Mouse (Mus musculus): ENCODE measurements around the gene Me1.
"Not testable (repeated sequence)": the region's sequence is repeated elsewhere in the genome, so short reads cannot be mapped to it uniquely, and the experiment has no call there.

Me1 gene

DNA sequence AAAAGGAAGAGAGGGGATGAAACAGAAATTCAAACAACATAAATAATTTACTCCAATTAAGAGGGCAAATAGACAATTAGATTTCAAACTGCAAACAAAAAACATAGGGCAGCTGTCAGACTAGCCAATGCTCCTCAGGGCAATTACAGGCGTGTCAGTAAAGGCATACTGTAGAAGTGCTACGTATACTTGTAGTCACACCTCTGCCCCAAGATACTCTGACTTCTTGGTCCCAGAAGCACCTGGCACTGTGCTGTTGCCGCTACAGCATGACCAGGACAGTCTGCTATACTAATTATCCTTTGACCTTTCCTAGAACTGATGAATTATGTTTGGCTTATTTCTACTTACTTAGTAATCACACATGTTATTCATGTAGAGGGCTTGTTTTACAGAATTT lies 44.5 kb downstream of the Me1 start:
- DNase-seq = no peak

DNA sequence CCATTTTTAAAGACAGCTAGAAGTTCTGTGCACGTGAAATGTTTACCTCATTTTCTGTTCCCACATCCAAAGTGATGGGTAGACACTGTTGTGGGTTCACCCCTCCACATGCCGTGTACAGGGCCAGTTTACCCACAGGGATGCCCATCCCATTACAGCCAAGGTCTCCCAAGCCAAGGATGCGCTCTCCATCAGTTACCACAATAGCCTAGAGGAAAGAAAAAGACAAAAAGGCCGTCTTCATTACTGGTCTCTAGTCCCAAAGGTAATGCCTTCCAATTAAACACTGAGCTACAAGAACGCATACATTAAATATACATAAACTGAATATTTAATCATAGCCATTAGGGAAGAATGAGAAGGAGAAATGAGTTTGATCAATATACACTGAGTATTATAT lies 44.9 kb downstream of the Me1 start:
- DNase-seq = no peak

DNA sequence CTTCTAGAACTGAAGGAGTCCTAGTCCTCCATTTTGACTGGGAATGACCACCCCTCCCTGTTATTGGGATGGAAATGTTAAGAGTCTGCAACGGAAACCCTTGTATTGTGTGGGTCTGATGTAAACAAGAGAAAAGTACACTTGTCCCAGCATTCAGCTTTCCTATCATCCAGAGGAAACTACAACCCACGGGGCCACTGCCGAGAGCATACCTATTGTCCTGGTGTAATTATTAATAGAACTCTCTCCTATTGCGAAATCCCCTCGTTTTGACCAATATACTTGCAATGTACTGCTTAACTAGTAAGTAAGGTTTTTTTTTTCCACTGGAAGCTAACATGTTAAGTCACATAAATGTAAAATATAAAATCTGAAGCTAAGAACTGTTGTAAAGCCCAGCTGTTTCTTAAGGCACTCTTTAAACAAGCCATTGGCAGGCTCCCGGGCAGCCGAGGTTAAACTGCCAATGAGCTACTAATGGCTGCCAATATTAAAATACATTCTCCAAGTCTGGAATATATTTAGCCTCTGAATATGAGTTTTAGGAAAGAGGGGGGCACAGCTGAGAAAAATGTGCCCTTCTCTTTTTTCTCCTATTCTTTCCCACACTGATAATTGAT lies 47.7 kb downstream of the Me1 start:
- no peak for DNase-seq

DNA sequence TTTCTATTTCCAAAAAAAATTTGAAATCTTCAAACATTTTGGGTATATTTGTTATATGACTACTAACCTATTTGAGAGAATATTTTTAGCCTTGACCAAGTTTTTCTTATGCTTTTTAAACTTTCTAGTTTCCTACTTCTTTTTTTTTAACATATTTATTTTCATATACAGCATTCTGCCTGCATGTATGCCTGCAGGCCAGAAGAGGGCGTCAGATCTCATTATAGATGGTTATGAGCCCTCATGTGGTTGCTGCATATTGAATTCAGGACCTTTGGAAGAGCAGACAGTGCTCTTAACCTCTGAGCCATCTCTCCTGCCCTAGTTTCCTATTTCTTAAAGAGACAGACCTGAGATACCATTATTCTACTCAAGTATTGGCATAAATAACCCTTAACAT lies 48.9 kb downstream of the Me1 start:
- DNase-seq = no peak

GRCm38 (mm10) chr9:86643497-86643896 lies 52.3 kb downstream of the Me1 start:
- no peak for DNase-seq

GRCm38 (mm10) chr9:86638771-86639170 lies 57.0 kb downstream of the Me1 start:
- DNase-seq = no peak

- no peak for DNase-seq
These were observed 64.6 kb downstream of the Me1 start for GRCm38 (mm10) chr9:86631153-86631552.

DNA sequence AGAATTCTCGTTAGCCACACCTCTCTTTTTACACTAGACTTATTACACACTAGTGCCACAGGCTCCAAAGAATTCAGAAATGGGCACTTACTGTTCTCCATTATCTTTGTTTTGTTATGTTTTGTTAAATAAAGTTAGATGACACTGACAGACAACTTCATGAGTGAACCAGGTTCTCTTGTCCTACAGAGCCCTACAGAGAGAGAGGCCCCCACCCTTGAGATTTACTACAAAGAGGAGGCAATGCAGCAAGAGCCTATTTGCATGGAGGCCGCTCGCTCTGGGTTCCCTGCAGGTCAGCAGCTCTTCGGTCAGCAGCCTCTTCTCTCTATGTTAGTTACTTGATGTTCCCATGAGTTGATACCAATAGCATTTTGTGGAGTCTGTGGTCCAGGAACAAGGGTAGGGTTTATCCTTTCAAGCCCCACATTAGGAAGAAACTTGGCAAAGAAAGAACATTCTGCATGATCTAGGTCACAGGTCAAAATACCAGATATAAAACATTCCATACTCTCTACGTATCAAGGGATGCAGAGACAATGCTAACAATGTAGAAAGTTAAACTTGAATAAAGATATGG lies 65.3 kb downstream of the Me1 start:
- no peak for DNase-seq

DNA sequence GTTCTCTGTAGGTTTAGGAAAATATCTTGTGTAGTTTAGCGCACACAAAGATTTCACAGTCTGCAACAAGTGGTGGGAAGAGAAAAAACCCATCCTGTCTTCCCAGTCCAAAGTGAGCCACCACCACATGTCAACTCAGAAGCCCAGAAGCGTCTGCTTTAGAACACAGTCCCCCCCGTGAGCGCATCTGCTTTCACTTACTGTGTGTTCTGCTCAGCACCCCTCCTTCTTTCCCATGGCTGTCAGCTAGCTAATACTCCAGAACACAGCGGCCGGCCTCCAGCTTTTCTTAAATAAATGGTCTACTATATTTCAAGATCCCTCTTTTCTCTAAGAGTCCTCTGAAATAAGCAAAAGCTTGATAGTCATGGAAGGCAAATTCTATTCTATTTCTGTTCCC lies 66.4 kb downstream of the Me1 start:
- no peak for DNase-seq

- DNase-seq = no peak
These were observed 67.8 kb downstream of the Me1 start for GRCm38 (mm10) chr9:86627745-86628496.

GRCm38 (mm10) chr9:86626906-86627305 lies 68.8 kb downstream of the Me1 start:
- DNase-seq = no peak

DNA sequence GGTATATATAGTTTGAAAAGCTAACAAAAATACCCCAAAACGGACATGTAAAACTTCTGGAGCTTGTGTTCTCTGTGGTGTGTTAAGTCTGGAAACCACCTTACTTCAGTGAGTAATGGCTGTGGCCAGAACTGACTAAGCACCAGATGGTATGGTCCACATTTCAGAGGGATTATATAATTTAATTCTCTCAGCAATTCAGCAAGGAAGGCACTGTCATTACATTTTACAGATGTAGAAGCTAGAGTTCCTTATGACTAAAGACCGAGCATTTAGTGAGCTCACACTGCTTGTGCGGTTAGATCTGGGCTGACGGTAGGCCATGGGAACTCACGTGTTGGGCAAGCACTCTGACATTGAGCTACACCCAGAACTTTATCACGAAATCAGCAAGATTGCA lies 71.0 kb downstream of the Me1 start:
- DNase-seq = no peak

GRCm38 (mm10) chr9:86624039-86624438 lies 71.7 kb downstream of the Me1 start:
- DNase-seq = no peak

GRCm38 (mm10) chr9:86622062-86622461 lies 73.7 kb downstream of the Me1 start:
- no peak for DNase-seq

DNA sequence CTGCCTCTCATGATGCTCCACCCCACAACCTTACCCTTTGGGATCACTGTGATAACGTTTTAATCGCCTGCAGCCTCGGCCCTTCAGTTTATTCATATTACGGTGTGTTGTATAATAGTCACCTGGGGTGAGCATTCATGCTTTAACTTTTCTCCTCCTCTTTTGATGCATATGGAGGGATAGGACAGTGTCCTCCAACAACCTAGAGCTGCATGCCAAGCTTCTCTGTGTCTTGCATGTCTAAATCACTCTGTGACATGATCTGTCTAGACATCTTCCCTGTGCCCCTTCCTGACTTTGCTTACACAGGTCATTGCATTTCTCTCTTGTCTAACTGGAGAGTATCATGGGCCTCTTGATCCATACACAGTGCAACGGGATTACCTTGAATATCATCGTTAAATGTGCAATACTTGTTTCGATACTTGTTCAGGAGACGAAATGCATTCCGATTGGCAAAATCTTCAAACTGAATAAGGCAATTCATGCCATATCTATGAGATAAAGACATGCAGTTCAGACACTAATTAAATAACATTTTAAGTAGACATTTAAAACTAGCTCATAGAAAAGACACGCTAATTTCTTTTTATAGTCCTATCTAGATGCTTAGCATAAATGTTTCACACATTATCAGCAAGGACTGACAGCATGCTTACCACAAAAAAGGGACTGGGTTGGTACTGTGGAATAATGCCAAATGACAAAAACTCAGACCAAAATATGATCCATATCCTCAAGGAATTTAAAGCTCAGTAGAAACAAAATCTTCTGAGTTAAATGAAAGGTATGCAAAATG lies 76.2 kb downstream of the Me1 start:
- no peak for DNase-seq

- no peak for DNase-seq
These were observed 77.8 kb downstream of the Me1 start for GRCm38 (mm10) chr9:86617837-86618492.

DNA sequence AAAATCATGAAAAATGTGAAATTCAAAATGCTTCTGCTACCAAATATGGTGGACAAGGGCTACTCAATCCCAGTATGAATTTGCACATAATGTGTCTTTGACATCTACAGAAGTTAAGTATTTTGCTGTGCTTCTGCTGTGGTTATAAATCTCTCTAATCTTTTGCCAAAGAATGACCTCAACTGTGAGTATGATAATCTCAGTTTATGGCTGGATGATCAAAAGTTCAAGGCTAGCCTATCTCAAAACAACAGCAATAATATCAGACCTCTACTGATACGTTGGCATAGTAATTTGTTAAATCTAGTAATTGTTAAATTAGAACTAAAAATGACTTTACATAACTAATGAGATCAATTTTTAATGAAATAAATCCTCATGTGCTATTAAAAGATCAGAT lies 80.0 kb downstream of the Me1 start:
- DNase-seq = no peak

- DNase-seq = no peak
These were observed 83.7 kb downstream of the Me1 start for GRCm38 (mm10) chr9:86612091-86612490.

DNA sequence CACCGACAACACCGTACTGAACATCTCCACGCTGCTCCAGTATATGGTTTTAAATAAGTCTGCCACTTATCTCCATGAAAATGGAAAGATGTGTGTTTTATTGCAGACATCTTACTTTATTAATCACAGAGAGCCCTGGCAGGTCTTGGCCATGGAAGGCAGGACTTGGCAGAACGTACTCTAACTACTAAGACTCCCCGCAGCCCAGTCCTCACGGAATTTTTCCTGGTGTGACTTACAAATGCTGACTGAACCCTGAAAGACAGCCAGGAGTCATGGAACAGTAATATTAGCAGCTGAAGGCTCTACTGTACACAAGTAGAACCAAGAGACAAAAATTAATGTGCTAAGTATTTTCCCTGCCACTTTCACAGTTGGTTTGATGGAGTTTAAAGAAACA lies 90.0 kb downstream of the Me1 start:
- DNase-seq = no peak

DNA sequence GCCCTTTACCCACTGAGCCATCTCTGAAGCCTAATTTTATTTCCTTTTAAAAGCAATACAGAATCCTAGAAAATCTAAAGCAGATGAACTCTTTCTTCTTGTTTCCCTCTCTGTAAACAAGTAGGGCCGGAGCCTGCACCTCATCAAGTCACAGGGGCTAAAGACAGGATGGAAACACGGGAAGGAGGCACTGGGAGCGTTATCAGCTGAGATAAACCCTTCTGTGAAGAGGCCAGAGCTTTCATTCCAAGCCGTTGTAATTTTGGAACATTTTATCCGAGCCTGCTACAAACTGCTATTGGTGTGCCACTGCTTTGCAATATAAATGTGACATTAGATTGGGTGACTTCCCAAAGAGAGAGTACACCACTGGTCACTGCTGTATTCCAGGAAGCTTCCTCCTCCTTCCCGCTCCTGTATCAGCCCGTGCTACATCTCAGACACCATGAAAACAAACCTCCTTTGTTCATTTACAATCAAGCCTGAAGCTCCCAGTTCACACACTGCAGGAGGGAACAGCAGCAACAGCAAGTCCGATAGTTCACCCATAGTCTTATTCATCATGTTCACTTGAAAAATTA lies 95.9 kb downstream of the Me1 start:
- no peak for DNase-seq

DNA sequence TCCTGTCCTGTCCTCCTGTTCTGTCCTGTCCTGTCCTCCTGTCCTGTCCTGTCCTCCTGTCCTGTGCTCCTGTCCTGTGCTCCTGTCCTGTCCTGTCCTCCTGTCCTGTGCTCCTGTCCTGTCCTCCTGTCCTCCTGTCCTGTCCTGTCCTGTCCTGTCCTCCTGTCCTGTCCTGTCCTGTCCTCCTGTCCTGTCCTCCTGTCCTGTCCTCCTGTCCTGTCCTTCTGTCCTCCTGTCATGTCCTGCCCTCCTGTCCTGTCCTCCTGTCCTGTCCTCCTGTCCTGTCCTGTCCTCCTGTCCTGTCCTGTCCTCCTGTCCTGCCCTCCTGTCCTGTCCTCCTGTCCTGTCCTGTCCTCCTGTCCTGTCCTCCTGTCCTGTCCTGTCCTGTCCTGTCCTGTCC lies 98.8 kb downstream of the Me1 start:
- DNase-seq = not testable (repeated sequence)

DNA sequence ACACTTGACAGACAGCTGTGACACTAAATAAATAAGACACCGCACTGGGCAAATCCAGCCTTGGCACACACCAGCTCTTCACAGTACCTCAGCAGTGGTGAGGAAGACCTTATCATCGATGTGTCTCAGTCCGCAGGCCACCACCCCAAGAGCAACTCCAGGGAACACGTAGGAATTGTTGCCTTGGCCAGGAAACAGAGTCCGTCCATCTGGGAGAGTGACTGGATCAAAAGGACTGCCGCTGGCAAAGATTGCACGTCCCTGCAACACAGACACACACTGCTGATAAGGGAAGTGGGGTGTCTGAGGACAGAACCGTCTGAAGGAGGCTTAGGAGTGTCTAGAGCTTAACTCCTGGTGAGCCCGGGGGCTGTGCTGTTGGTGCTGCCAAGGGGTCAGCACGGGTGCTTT lies 101.4 kb downstream of the Me1 start:
- not testable (repeated sequence) for DNase-seq
